Mouse (Mus musculus) myocyte (in vitro differentiated cells): ENCODE results near the gene Zfp260. TPM values are rescaled to one million over a fixed set of nuclear protein-coding genes. Genes with fewer than 3 reads are reported as not detected.
A peak's percentile ranks its signal among the peaks of the same experiment; 100 is the strongest.

Source experiments
- H3K27me3 ChIP-seq: one replicate; pipeline ENCODE4 v1.6.1; 2011; ENCODE audit not compliant: control insufficient read depth, insufficient read depth, insufficient read length
- H3K36me3 ChIP-seq: one replicate; pipeline ENCODE4 v1.6.1; 2011; ENCODE audit not compliant: control insufficient read depth, insufficient read depth
- H3K4me2 ChIP-seq: one replicate; pipeline ENCODE4 v1.6.1; 2011; ENCODE audit warnings: low read depth, control low read depth
- H3K4me3 ChIP-seq: one replicate; pipeline ENCODE4 v1.5.1; 2011; ENCODE audit warnings: mild to moderate bottlenecking, control low read depth, moderate library complexity
- H3K79me2 ChIP-seq: one replicate; pipeline ENCODE4 v1.6.1; 2011; ENCODE audit not compliant: control insufficient read depth, insufficient read depth
- H3ac ChIP-seq: one replicate; pipeline ENCODE4 v1.6.1; 2011; ENCODE audit not compliant: control insufficient read depth, insufficient read length
- CEBPB ChIP-seq: IDR thresholded peaks from 2 replicates; pipeline ENCODE4 v1.6.1; 2011; ENCODE audit warnings: mild to moderate bottlenecking, moderate library complexity; ENCODE audit not compliant: poor library complexity, insufficient read depth, severe bottlenecking
- E2F4 ChIP-seq: IDR thresholded peaks from one replicate; pipeline ENCODE4 v1.6.1; 2011; ENCODE audit warnings: mild to moderate bottlenecking, control low read depth, moderate library complexity; ENCODE audit not compliant: insufficient read depth
- MAX ChIP-seq: IDR thresholded peaks from one replicate; pipeline ENCODE4 v1.6.1; 2011; ENCODE audit warnings: low read depth, mild to moderate bottlenecking, control low read depth
- MYOD1 ChIP-seq, 3 experiments: IDR thresholded peaks; one replicate each; pipeline ENCODE4 v1.6.1; 2011; ENCODE audit warnings: control low read depth in 2 of 3, low read depth in 2 of 3, mild to moderate bottlenecking in 2 of 3, moderate library complexity in 1 of 3; ENCODE audit not compliant: insufficient read length in 2 of 3, control insufficient read depth in 1 of 3
- MYOG ChIP-seq, 3 experiments: IDR thresholded peaks; one replicate each; pipeline ENCODE4 v1.6.1; 2011; ENCODE audit warnings: control low read depth in 2 of 3, low read depth in 2 of 3, mild to moderate bottlenecking in 2 of 3; ENCODE audit not compliant: insufficient read length in 2 of 3, control insufficient read depth in 1 of 3, insufficient read depth in 1 of 3
- POLR2A ChIP-seq: IDR thresholded peaks from one replicate; pipeline ENCODE4 v1.6.1; 2011; ENCODE audit warnings: low read depth, mild to moderate bottlenecking, control low read depth, moderate library complexity; ENCODE audit not compliant: insufficient read length
- POLR2AphosphoS2 ChIP-seq: IDR thresholded peaks from one replicate; pipeline ENCODE4 v1.6.1; 2011; ENCODE audit warnings: low read depth, control low read depth; ENCODE audit not compliant: insufficient read length
- REST ChIP-seq: IDR thresholded peaks from one replicate; pipeline ENCODE4 v1.6.1; 2011; ENCODE audit warnings: mild to moderate bottlenecking, control low read depth, moderate library complexity; ENCODE audit not compliant: insufficient read depth, insufficient read length
- SRF ChIP-seq: IDR thresholded peaks from one replicate; pipeline ENCODE4 v1.6.1; 2011; ENCODE audit warnings: low read depth; ENCODE audit not compliant: control insufficient read depth, insufficient read length
- TCF12 ChIP-seq: IDR thresholded peaks from one replicate; pipeline ENCODE4 v1.6.1; 2011; ENCODE audit warnings: mild to moderate bottlenecking, control low read depth; ENCODE audit not compliant: poor library complexity, insufficient read depth, severe bottlenecking
- TCF3 ChIP-seq: IDR thresholded peaks from one replicate; pipeline ENCODE4 v1.6.1; 2011; ENCODE audit warnings: low read depth, control low read depth; ENCODE audit not compliant: insufficient read length
- USF1 ChIP-seq: IDR thresholded peaks from one replicate; pipeline ENCODE4 v1.6.1; 2011; ENCODE audit warnings: low read depth, mild to moderate bottlenecking, control low read depth, moderate library complexity
- polyA plus RNA-seq: library from polyadenylated mRNA; unstranded; fragments of >200 nt; fragmentation: generic; extraction: Trizol; gene quantifications from one replicate; pipeline ENCODE4 v1.2.1, GENCODE M21; 2012; ENCODE audit warnings: missing spikeins

The Zfp260 gene
- 11.3 TPM for polyA plus RNA-seq

GRCm38 (mm10) chr7:30094646-30095429, at the start of gene Zfp260:
TSS of gene Zfp260 (plus strand) at chr7:30094777.
- TF ChIP-seq E2F4 (no peak), POLR2A (peak; percentile 68)
- H3K4me2 ChIP-seq: peak within 1 kb of the TSS; percentile 98
- H3K79me2 ChIP-seq: peaks cover 40% of the 10 kb centered on the region

GRCm38 (mm10) chr7:30048126-30048525, 46.5 kb upstream of the Zfp260 start:
- Histone ChIP-seq H3ac (no peak overlapping the region), H3K79me2 (no peaks in the 10 kb centered on the region), H3K4me3 (no peak overlapping the region), H3K4me2 (no peak overlapping the region), H3K27me3 (no peaks in the 10 kb centered on the region), H3K36me3 (no peaks in the 10 kb centered on the region)
- no peak for TF ChIP-seq POLR2AphosphoS2
- no peak for TF ChIP-seq CEBPB
- TF ChIP-seq E2F4: no peak
- TF ChIP-seq POLR2A: no peak
- no peak for TF ChIP-seq REST
- no peak for TF ChIP-seq SRF
- TF ChIP-seq TCF12: no peak
- no peak for TF ChIP-seq TCF3
- no peak for TF ChIP-seq MAX
- TF ChIP-seq MYOG (IDR thresholded peaks at IDR 0.05; ENCODE audit: control insufficient read depth in 1 of 3, insufficient read depth in 1 of 3, insufficient read length in 2 of 3, low read depth in 2 of 3): no peak

More at GRCm38 (mm10) chr7:30094646-30095429, at the start of gene Zfp260:
- Histone ChIP-seq H3ac (peak within 1 kb of the TSS; percentile 18), H3K27me3 (no peaks in the 10 kb centered on the region), H3K36me3 (peaks cover 8% of the 10 kb centered on the region), H3K4me3 (peak within 1 kb of the TSS; percentile 67)

- peak within 1 kb of the TSS; percentile 39 for H3K4me3 ChIP-seq
- peak within 1 kb of the TSS; percentile 80 for H3K4me2 ChIP-seq
- no peaks in the 10 kb centered on the region for H3K79me2 ChIP-seq
- H3ac ChIP-seq: peak within 1 kb of the TSS; percentile 4
- H3K27me3 ChIP-seq: no peaks in the 10 kb centered on the region
- TF ChIP-seq TCF3 (no peak), MAX (no peak), MYOG (IDR thresholded peaks at IDR 0.05; ENCODE audit: control insufficient read depth in 1 of 3, insufficient read depth in 1 of 3, insufficient read length in 2 of 3, low read depth in 2 of 3) (peak in 1 of 3 experiments; percentile 19), POLR2A (peak; percentile 47), POLR2AphosphoS2 (peak; percentile 49), MYOD1 (IDR thresholded peaks at IDR 0.05; ENCODE audit: control insufficient read depth in 1 of 3, insufficient read length in 2 of 3, low read depth in 2 of 3) (peak in 1 of 3 experiments; percentile 54)
- peaks cover 7% of the 10 kb centered on the region for H3K36me3 ChIP-seq
Measured at GRCm38 (mm10) chr7:30050882-30051548, 43.6 kb upstream of the Zfp260 start, which contains the start of gene Zfp14. TSS of gene Zfp14 (minus strand) at chr7:30051380.

GRCm38 (mm10) chr7:30053591-30053990, 41.0 kb upstream of the Zfp260 start:
- Histone ChIP-seq H3K27me3 (no peaks in the 10 kb centered on the region), H3ac (no peak overlapping the region), H3K4me3 (no peak overlapping the region), H3K4me2 (peak overlapping the region; percentile 19), H3K79me2 (no peaks in the 10 kb centered on the region), H3K36me3 (peaks cover 14% of the 10 kb centered on the region)
- TF ChIP-seq TCF3: no peak
- TF ChIP-seq USF1: no peak
- no peak for TF ChIP-seq POLR2AphosphoS2
- no peak for TF ChIP-seq REST
- TF ChIP-seq MYOD1 (IDR thresholded peaks at IDR 0.05; ENCODE audit: control insufficient read depth in 1 of 3, insufficient read length in 2 of 3, low read depth in 2 of 3): no peak

- Histone ChIP-seq H3K27me3 (no peaks in the 10 kb centered on the region), H3ac (no peak overlapping the region), H3K79me2 (no peaks in the 10 kb centered on the region), H3K4me3 (no peak overlapping the region), H3K36me3 (peaks cover 27% of the 10 kb centered on the region), H3K4me2 (no peak overlapping the region)
- TF ChIP-seq MYOD1 (IDR thresholded peaks at IDR 0.05; ENCODE audit: control insufficient read depth in 1 of 3, insufficient read length in 2 of 3, low read depth in 2 of 3) (no peak), POLR2A (no peak), E2F4 (no peak), MAX (no peak), SRF (no peak), TCF12 (no peak)
Measured at GRCm38 (mm10) chr7:30060341-30060740, 34.2 kb upstream of the Zfp260 start.
